Mouse (Mus musculus): ENCODE data around the gene Cstb. TPM values are rescaled to one million over a fixed set of nuclear protein-coding genes. Genes with fewer than 3 reads are reported as not detected.
"Not testable (repeated sequence)": the region's sequence is repeated elsewhere in the genome, so short reads cannot be mapped to it uniquely, and the experiment has no call there.

Cstb gene
- total RNA-seq, 2 experiments from 2014 or later, result 38.5 to 40.4 TPM

GRCm38 (mm10) chr10:78413152-78413520, 12.3 kb upstream of the Cstb start:
- DNase-seq (ENCODE audit: low spot score in 2 of 2), result no peak

GRCm38 (mm10) chr10:78414936-78415335, 10.5 kb upstream of the Cstb start:
- DNase-seq (ENCODE audit: low spot score in 2 of 2), result not testable (repeated sequence)

- peak; percentile 38 to 41 for DNase-seq (ENCODE audit: low spot score in 2 of 2)
Measured at GRCm38 (mm10) chr10:78417888-78418287, 7.6 kb upstream of the Cstb start.

- DNase-seq (ENCODE audit: low spot score in 2 of 2), result no peak
Measured at GRCm38 (mm10) chr10:78418791-78419190, 6.7 kb upstream of the Cstb start.

GRCm38 (mm10) chr10:78420929-78421328, 4.5 kb upstream of the Cstb start:
- no peak for DNase-seq (ENCODE audit: low spot score in 2 of 2)

- DNase-seq (ENCODE audit: low spot score in 2 of 2), result no peak
Measured at GRCm38 (mm10) chr10:78422614-78423013, 2.9 kb upstream of the Cstb start.

- DNase-seq (ENCODE audit: low spot score in 2 of 2), result no peak
Measured at GRCm38 (mm10) chr10:78426117-78426735, 757 bp downstream of the Cstb start.

- DNase-seq (ENCODE audit: low spot score in 2 of 2), result no peak
Measured at GRCm38 (mm10) chr10:78428070-78428469, 2.6 kb downstream of the Cstb start.

GRCm38 (mm10) chr10:78429180-78429579, 3.7 kb downstream of the Cstb start:
- no peak for DNase-seq (ENCODE audit: low spot score in 2 of 2)

- no peak for DNase-seq (ENCODE audit: low spot score in 2 of 2)
Measured at GRCm38 (mm10) chr10:78429776-78430175, 4.3 kb downstream of the Cstb start.

GRCm38 (mm10) chr10:78432853-78433252, 7.4 kb downstream of the Cstb start:
- DNase-seq (ENCODE audit: low spot score in 2 of 2), result no peak

- DNase-seq (ENCODE audit: low spot score in 2 of 2), result peak; percentile 83 to 90
Measured at GRCm38 (mm10) chr10:78438094-78438493, 12.6 kb downstream of the Cstb start.

- no peak for DNase-seq (ENCODE audit: low spot score in 2 of 2)
Measured at GRCm38 (mm10) chr10:78439550-78439949, 14.1 kb downstream of the Cstb start.

GRCm38 (mm10) chr10:78439990-78440389, 14.5 kb downstream of the Cstb start:
- DNase-seq (ENCODE audit: low spot score in 2 of 2), result no peak

GRCm38 (mm10) chr10:78440812-78441211, 15.3 kb downstream of the Cstb start:
- DNase-seq (ENCODE audit: low spot score in 2 of 2), result peak; percentile 28 to 55

- DNase-seq (ENCODE audit: low spot score in 2 of 2), result no peak
Measured at GRCm38 (mm10) chr10:78441606-78442005, 16.1 kb downstream of the Cstb start.

- no peak for DNase-seq (ENCODE audit: low spot score in 2 of 2)
Measured at GRCm38 (mm10) chr10:78442292-78442691, 16.8 kb downstream of the Cstb start.

- DNase-seq (ENCODE audit: low spot score in 2 of 2), result no peak
Measured at GRCm38 (mm10) chr10:78446195-78446594, 20.7 kb downstream of the Cstb start.

- no peak for DNase-seq (ENCODE audit: low spot score in 2 of 2)
Measured at GRCm38 (mm10) chr10:78447396-78447795, 21.9 kb downstream of the Cstb start.

GRCm38 (mm10) chr10:78450761-78451160, 25.3 kb downstream of the Cstb start:
- DNase-seq (ENCODE audit: low spot score in 2 of 2), result no peak

GRCm38 (mm10) chr10:78452641-78453040, 27.2 kb downstream of the Cstb start:
- DNase-seq (ENCODE audit: low spot score in 2 of 2), result no peak

GRCm38 (mm10) chr10:78456696-78457095, 31.2 kb downstream of the Cstb start:
- DNase-seq (ENCODE audit: low spot score in 2 of 2), result no peak

- peak; percentile 39 to 43 for DNase-seq (ENCODE audit: low spot score in 2 of 2)
Measured at GRCm38 (mm10) chr10:78457495-78458347, 32.3 kb downstream of the Cstb start.

Data from left cerebral cortex, adult 18-20 months (tissue).